Mouse (Mus musculus): ENCODE data around the gene Kctd19. TPM values are rescaled to one million over a fixed set of nuclear protein-coding genes. Genes with fewer than 3 reads are reported as not detected.

Kctd19 gene
- polyA plus RNA-seq, 1 experiment from 2014 or later = not detected

DNA sequence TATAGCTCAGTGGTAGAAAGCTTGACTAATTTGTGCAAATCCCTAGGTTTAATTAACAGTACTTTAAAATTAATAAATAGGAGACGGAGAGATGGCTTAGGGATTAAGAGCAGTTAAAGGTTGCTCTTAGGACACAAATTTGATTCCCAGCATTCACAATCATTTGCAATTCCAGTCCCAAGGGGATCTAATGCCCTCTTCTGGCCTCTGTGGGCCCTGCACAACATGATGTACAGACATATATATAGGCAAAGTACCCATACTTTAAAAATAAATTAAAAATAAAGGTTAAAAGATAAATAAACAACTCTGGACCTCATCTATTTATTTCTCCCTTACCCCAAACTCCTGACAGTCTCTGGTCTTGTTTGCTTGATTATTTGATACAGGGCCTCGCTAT is 5.7 kb upstream of the Kctd19 start:
- H3K4me3 ChIP-seq = no peak overlapping the region
- H3K9me3 ChIP-seq = no peaks in the 10 kb centered on the region
- no peak overlapping the region for H3K4me2 ChIP-seq (replicated peaks)
- no peak overlapping the region for H3K9ac ChIP-seq
- H3K36me3 ChIP-seq = no peaks in the 10 kb centered on the region
- 76% methylated on average over 2 of the region's 2 CpGs for WGBS
- peaks cover 10% of the 10 kb centered on the region for H3K27me3 ChIP-seq
- no peak for ATAC-seq (ENCODE audit: insufficient number of reproducible peaks, insufficient read depth, low FRiP score, low TSS enrichment)
- H3K4me1 ChIP-seq = no peaks in the 10 kb centered on the region
- no peak overlapping the region for H3K27ac ChIP-seq

DNA sequence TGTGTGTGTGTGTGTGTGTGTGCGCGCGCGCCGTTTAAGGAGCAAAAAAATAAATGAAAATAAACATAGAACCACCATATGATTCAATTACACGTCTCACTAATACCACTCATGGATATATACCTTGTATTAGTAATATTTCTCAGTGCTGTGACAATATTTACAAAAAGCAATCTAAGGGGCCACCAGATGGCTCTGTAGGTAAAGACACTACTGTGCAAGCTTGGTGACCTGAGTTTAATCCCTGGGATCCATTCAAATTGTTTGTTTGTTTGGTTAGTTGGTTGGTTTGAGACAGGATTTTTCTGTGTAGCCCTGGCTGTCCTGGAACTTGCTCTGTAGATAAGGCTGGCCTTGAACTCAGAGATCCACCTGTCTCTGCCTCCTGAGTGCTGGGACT is 3.4 kb downstream of the Kctd19 start:
- 90% methylated on average over 6 of the region's 6 CpGs for WGBS
- Histone ChIP-seq H3K9ac (no peak overlapping the region), H3K4me3 (no peak overlapping the region), H3K9me3 (no peaks in the 10 kb centered on the region), H3K27ac (no peak overlapping the region), H3K36me3 (no peaks in the 10 kb centered on the region), H3K27me3 (peaks cover 22% of the 10 kb centered on the region), H3K4me2 (replicated peaks) (no peak overlapping the region), H3K4me1 (peaks cover 6% of the 10 kb centered on the region; the same call in 1 of the 2 replicates)
- ATAC-seq (ENCODE audit: insufficient number of reproducible peaks, insufficient read depth, low FRiP score, low TSS enrichment) = no peak

DNA sequence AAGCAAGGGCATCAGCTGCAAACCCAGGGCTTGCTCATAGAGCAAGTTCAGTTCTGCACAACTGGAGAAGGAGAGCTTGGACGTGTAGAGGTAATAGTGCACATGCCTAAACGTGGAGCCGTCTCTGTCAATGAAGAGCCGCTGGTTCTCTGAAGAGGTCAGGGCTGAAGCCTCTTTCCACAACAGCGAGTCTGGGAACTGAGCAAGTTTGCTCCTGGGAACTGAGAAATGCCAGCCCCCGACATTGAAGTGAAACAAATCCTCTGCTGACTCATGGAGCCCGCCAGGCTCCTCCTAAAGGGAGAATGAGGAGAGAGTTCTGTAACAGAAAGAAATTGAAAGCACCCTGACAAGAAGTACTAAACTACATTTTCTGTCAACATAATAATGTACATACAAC is 5.0 kb downstream of the Kctd19 start:
- Histone ChIP-seq H3K4me2 (replicated peaks) (no peak overlapping the region), H3K27ac (no peak overlapping the region), H3K36me3 (no peaks in the 10 kb centered on the region), H3K27me3 (peaks cover 10% of the 10 kb centered on the region), H3K9ac (no peak overlapping the region), H3K4me3 (no peak overlapping the region), H3K4me1 (peaks cover 1% of the 10 kb centered on the region; the same call in 1 of the 2 replicates), H3K9me3 (no peaks in the 10 kb centered on the region)
- WGBS = 58% methylated on average over 7 of the region's 7 CpGs
- ATAC-seq (ENCODE audit: insufficient number of reproducible peaks, insufficient read depth, low FRiP score, low TSS enrichment) = no peak

DNA sequence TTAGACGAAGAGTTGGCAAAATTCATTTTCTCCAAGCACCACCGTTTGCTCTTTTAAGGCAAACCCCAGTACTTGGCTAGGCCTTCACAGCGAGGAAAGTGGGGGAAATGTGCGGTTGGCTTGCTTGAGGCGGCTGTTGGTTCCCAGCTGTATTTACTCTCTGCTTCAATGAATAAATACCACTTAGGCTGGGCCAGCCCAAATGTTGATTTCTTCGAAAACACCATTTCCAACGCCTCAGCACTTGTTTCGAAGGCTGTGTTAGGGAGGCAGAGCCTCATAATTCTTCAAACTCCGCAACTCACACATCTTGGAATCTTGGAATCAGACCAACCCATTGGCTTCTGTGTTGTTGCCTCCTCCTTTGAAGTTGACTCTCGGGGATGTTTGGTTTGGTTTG is 6.9 kb downstream of the Kctd19 start:
- H3K9ac ChIP-seq = no peak overlapping the region
- no peak overlapping the region for H3K27ac ChIP-seq
- H3K36me3 ChIP-seq = no peaks in the 10 kb centered on the region
- no peak for ATAC-seq (ENCODE audit: insufficient number of reproducible peaks, insufficient read depth, low FRiP score, low TSS enrichment)
- H3K27me3 ChIP-seq = no peaks in the 10 kb centered on the region
- H3K4me2 ChIP-seq (replicated peaks) = no peak overlapping the region
- WGBS = 80% methylated on average over 10 of the region's 10 CpGs
- no peaks in the 10 kb centered on the region for H3K9me3 ChIP-seq
- H3K4me1 ChIP-seq = no peaks in the 10 kb centered on the region
- no peak overlapping the region for H3K4me3 ChIP-seq

DNA sequence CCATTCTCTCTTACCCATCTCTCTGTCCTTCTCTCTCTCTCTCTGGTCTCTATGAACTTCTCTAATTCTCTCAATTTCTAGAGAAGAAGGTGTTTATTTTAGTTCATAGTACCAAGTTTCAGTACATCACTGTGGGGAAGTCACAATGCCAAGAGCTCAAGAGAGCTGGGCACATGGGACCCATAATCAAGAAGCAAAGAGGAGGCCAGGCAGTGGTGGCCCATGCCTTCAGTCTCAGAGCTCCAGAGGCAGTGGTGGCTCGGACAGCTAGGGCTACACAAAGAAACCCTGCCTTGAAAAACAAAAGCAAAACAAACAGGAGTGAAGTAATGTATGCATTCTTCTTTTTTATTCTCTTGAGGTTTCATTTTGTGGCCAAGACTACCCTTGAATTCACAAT is 8.8 kb downstream of the Kctd19 start:
- no peak for ATAC-seq (ENCODE audit: insufficient number of reproducible peaks, insufficient read depth, low FRiP score, low TSS enrichment)
- Histone ChIP-seq H3K4me3 (no peak overlapping the region), H3K27ac (no peak overlapping the region), H3K9ac (no peak overlapping the region), H3K4me1 (no peaks in the 10 kb centered on the region), H3K9me3 (no peaks in the 10 kb centered on the region), H3K36me3 (no peaks in the 10 kb centered on the region), H3K4me2 (replicated peaks) (no peak overlapping the region), H3K27me3 (no peaks in the 10 kb centered on the region)
- 61% methylated on average over 1 of the region's 1 CpGs for WGBS

DNA sequence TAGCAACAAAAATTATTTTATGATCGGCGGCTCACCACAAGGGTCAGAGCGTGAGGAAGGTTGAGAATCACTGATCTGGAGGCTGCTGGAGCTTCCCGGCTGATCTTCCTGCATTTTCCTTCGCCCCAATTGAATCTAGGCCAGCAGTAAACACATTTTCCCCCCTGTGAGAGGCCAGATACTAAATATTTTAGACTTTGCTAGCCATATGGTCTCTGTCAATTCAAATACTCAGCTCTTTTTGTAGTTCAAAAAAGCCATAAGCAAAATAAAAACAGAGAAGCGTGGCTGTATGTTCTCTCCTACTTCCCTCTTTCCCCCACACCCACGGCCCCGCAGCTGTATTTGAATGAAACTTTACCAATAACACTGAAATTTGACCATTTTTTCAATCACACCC is 9.8 kb downstream of the Kctd19 start:
- H3K9me3 ChIP-seq = no peaks in the 10 kb centered on the region
- no peaks in the 10 kb centered on the region for H3K27me3 ChIP-seq
- no peak for ATAC-seq (ENCODE audit: insufficient number of reproducible peaks, insufficient read depth, low FRiP score, low TSS enrichment)
- no peak overlapping the region for H3K4me3 ChIP-seq
- H3K4me1 ChIP-seq = no peaks in the 10 kb centered on the region
- no peak overlapping the region for H3K27ac ChIP-seq
- WGBS = 81% methylated on average over 8 of the region's 8 CpGs
- H3K4me2 ChIP-seq (replicated peaks) = no peak overlapping the region
- H3K36me3 ChIP-seq = no peaks in the 10 kb centered on the region
- no peak overlapping the region for H3K9ac ChIP-seq

DNA sequence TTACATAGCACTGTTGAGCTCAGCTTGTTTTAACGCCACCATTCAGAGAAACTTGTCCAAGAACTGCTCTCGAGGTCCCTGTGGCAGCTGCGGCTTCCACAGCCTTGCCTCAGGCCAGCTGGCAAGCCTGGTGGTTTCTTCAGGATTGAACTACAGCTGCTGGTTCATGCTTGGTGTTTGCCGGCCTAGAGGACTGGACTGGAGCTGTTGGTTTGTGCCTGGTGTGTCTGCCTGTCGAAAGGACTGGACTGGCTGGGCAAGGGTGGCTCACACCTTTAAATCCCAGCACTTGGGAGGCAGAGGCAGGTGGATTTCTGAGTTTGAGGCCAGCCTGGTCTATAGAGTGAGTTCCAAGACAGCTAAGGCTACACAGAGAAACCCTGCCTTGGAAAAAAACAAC is 13.3 kb downstream of the Kctd19 start:
- Histone ChIP-seq H3K9ac (no peak overlapping the region), H3K9me3 (no peaks in the 10 kb centered on the region)
- no peak for ATAC-seq (ENCODE audit: insufficient number of reproducible peaks, insufficient read depth, low FRiP score, low TSS enrichment)

DNA sequence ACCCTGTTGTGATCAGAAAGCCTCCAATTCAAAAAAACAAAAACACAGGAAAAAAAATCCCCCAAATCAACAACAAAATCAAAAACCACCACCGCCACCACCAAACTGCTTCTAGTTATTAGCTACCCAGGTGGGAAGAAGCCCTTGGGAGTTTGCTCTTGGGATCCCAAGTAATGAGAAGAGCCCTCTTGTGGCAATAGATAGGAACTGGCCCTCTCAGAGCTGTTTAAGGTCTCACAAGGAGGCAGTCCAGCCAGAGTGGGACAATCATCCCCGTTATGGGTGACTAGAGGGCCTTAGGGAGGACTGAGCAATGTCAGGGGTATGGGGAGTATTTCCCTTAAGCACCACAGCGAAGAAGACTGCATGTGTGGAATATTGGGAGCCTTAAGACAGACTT is 15.6 kb downstream of the Kctd19 start:
- H3K27me3 ChIP-seq = no peaks in the 10 kb centered on the region
- H3K36me3 ChIP-seq = no peaks in the 10 kb centered on the region
- H3K4me2 ChIP-seq (replicated peaks) = no peak overlapping the region
- ATAC-seq (ENCODE audit: insufficient number of reproducible peaks, insufficient read depth, low FRiP score, low TSS enrichment) = no peak
- WGBS = 38% methylated on average over 3 of the region's 3 CpGs
- no peak overlapping the region for H3K27ac ChIP-seq
- no peak overlapping the region for H3K9ac ChIP-seq
- no peaks in the 10 kb centered on the region for H3K4me1 ChIP-seq
- no peak overlapping the region for H3K4me3 ChIP-seq
- H3K9me3 ChIP-seq = no peaks in the 10 kb centered on the region

More for the DNA sequence above, 13.3 kb downstream of the Kctd19 start:
- Histone ChIP-seq H3K4me1 (no peaks in the 10 kb centered on the region), H3K27me3 (no peaks in the 10 kb centered on the region), H3K27ac (no peak overlapping the region), H3K4me2 (replicated peaks) (no peak overlapping the region), H3K4me3 (no peak overlapping the region), H3K36me3 (no peaks in the 10 kb centered on the region)
- 80% methylated on average over 5 of the region's 5 CpGs for WGBS

DNA sequence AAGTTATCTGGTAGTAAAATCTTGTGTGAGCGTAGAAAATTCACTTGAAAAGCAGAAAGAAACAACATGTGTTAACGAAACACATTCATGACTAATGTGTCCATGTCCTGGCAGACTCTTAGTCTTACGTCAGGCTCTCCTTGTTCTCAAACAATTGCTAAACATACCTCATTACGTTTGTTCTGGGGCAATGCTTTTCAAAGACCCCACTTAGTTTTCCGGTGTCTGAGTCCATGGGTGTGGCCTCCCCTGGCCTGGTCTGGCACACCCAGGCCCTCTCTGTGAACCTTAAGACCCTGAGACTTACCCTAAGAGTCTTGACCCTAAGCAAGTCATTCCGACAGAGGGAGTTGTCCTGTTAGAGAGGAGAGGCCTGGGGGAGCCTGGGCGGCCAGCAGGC is 19.4 kb downstream of the Kctd19 start:
- H3K4me2 ChIP-seq (replicated peaks) = no peak overlapping the region
- 74% methylated on average over 7 of the region's 7 CpGs for WGBS
- no peaks in the 10 kb centered on the region for H3K27me3 ChIP-seq
- no peak overlapping the region for H3K9ac ChIP-seq
- ATAC-seq (ENCODE audit: insufficient number of reproducible peaks, insufficient read depth, low FRiP score, low TSS enrichment) = no peak
- H3K4me3 ChIP-seq = no peak overlapping the region
- H3K36me3 ChIP-seq = no peaks in the 10 kb centered on the region
- no peaks in the 10 kb centered on the region for H3K4me1 ChIP-seq
- H3K9me3 ChIP-seq = no peaks in the 10 kb centered on the region
- no peak overlapping the region for H3K27ac ChIP-seq

DNA sequence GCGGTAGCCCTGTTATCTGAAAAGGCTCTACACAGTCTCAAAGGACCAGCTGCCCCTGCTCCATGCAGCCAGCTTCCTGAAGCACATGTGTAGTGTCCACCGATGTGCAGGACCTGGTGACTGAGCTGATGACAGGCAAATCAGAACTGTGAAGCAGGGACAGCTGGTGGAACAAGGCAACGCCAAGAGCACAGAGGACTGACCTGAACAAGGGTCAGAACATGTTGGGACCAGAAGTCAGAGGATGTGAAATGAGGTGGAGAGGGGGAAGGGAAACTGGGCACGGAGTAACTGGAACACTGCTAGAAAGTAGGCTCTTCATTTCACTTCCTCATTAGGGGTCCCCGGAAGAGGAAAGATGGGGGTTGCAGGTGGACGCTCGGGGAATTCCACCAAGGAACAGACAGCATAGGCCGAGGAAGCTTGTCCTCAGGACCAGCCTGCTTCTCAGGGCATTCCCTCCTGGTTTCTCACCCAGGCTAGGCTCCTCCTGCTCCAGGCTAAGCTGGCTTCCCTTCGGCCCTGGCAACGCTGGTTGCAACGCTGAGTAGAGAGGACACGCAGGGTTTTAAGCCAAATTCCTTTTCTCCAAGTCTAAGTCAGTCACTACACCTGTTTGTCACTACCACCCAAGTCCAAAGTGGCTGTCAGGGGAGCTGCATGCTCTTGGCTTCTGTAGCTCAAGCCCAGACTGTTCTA is 20.1 kb downstream of the Kctd19 start:
- 0 out of 2 replicates have a peak, but pooled peaks cover under 1% of the 10 kb centered on the region for H3K4me1 ChIP-seq
- H3K4me3 ChIP-seq = no peak overlapping the region
- WGBS = 90% methylated on average over 12 of the region's 12 CpGs
- H3K9me3 ChIP-seq = no peaks in the 10 kb centered on the region
- H3K27ac ChIP-seq = no peak overlapping the region
- H3K9ac ChIP-seq = no peak overlapping the region
- H3K4me2 ChIP-seq (replicated peaks) = no peak overlapping the region
- no peaks in the 10 kb centered on the region for H3K27me3 ChIP-seq
- no peaks in the 10 kb centered on the region for H3K36me3 ChIP-seq
- ATAC-seq (ENCODE audit: insufficient number of reproducible peaks, insufficient read depth, low FRiP score, low TSS enrichment) = no peak

DNA sequence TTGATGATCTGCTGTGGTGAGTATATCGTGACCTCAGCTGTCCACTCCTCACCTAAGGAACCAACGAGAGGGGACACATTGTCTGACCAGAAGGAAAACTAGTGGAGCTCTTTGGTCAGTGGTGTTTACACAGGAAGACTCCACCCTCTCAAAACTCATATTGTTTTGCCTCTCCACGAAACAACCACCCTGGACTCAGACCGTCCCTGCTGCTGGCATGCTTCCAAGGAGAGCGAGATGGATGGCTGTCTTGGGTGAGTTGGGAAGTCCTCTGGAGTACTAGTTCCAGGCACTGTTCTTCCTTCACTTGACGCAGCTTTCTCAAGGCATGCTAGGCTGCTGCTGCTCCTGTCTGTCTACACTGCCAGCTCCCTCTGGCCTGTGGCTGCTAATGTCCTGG is 24.2 kb downstream of the Kctd19 start:
- Histone ChIP-seq H3K4me3 (no peak overlapping the region), H3K9me3 (no peaks in the 10 kb centered on the region), H3K36me3 (no peaks in the 10 kb centered on the region), H3K4me1 (peaks cover 6% of the 10 kb centered on the region; the same call in 1 of the 2 replicates), H3K9ac (no peak overlapping the region), H3K27me3 (no peaks in the 10 kb centered on the region), H3K27ac (no peak overlapping the region), H3K4me2 (replicated peaks) (no peak overlapping the region)
- ATAC-seq (ENCODE audit: insufficient number of reproducible peaks, insufficient read depth, low FRiP score, low TSS enrichment) = no peak
- WGBS = 88% methylated on average over 6 of the region's 6 CpGs

DNA sequence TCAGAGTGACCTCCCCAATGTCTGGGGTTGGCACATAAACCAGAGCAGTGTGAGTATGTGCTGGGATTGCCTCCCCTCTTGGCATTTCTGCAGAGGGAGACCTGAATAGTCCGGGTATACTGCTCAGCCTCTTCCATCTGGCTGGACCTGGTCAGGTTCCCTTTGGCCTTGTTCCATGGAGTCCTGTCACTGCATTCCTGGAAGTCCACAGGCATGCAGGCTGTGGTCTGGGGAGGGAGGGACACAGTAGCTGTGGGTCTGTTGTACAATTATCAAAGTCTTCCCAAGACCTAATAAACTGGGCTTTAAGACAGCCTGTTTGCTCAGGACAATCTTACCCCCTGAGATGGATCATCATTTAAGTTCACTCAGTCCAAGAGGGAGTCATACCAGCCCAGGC is 26.2 kb downstream of the Kctd19 start:
- no peak overlapping the region for H3K27ac ChIP-seq
- H3K9ac ChIP-seq = no peak overlapping the region
- H3K4me2 ChIP-seq (replicated peaks) = no peak overlapping the region
- WGBS = 70% methylated on average over 1 of the region's 1 CpGs
- no peaks in the 10 kb centered on the region for H3K36me3 ChIP-seq
- H3K4me1 ChIP-seq = peaks cover 6% of the 10 kb centered on the region; the same call in 1 of the 2 replicates
- H3K9me3 ChIP-seq = no peaks in the 10 kb centered on the region
- H3K27me3 ChIP-seq = no peaks in the 10 kb centered on the region
- no peak for ATAC-seq (ENCODE audit: insufficient number of reproducible peaks, insufficient read depth, low FRiP score, low TSS enrichment)
- H3K4me3 ChIP-seq = no peak overlapping the region
